Mouse (Mus musculus) bone marrow, adult 2 months (tissue): ENCODE measurements around the gene Ccdc170.

Source experiments
- CTCF ChIP-seq: fragments of 200-500 bp; IDR thresholded peaks from 2 replicates; pipeline ENCODE4 v1.5.1; 2011; ENCODE audit warnings: low read length, control low read depth; ENCODE audit not compliant: control insufficient read depth, insufficient read depth
- POLR2A ChIP-seq: fragments of 200-500 bp; IDR thresholded peaks from 2 replicates; pipeline ENCODE4 v1.6.1; 2011; ENCODE audit warnings: low read depth, mild to moderate bottlenecking, control low read depth, low read length, borderline replicate concordance; ENCODE audit not compliant: control insufficient read depth

DNA sequence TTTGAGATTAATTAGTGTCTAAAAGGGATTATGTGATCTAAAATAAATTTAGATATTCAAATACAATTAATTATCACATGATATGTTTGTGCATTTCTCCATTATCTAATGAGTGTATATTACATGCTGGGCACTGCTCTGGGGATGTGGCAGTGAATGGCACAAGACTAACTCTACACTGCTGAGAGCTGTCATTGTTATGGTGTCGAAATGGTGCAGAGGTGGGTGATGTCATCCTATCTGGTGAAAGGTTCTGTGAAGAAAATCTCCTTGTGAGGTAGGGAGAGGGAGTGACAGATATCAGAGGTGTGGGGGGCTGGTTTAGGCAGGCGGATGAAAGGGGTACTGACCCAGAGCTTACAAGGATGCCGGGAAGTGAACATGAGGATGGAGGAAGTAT, 37.3 kb downstream of the Ccdc170 start:
- no peak for TF ChIP-seq CTCF
- no peak for TF ChIP-seq POLR2A
